Mouse (Mus musculus) liver, embryonic 11.5 days (tissue): ENCODE measurements around the gene Sec14l4. TPM values are rescaled to one million over a fixed set of nuclear protein-coding genes. Genes with fewer than 3 reads are reported as not detected.

Source experiments
- ATAC-seq: fragments of 200-750 bp; cut with Nextera tagmentation; replicated peaks from 2 replicates; pipeline ENCODE4 v1.8.0; 2017; ENCODE audit warnings: moderate number of reproducible peaks, mild to moderate bottlenecking, moderate TSS enrichment, moderate library complexity; ENCODE audit not compliant: low FRiP score
- DNase-seq: peaks from one replicate; pipeline ENCODE4 v3.0.0-alpha.2; 2017; ENCODE audit warnings: low spot score
- H3K27ac ChIP-seq: fragments of 300-500 bp; sonication (generic); 2 replicates; pipeline ENCODE4 v1.5.1; 2014; ENCODE audit warnings: mild to moderate bottlenecking, low read depth, low read length, control low read depth
- H3K27me3 ChIP-seq: fragments of 300-500 bp; sonication (generic); replicated peaks from 2 replicates; pipeline ENCODE4 v1.6.1; 2014; ENCODE audit warnings: low read length, mixed read lengths; ENCODE audit not compliant: control insufficient read depth, insufficient read depth
- H3K36me3 ChIP-seq: fragments of 300-500 bp; sonication (generic); 2 replicates; pipeline ENCODE4 v1.6.1; 2014; ENCODE audit warnings: mild to moderate bottlenecking, low read length, moderate library complexity, mixed read lengths; ENCODE audit not compliant: control insufficient read depth, insufficient read depth
- H3K4me1 ChIP-seq: fragments of 300-500 bp; sonication (generic); replicated peaks from 2 replicates; pipeline ENCODE4 v1.6.1; 2014; ENCODE audit warnings: low read length, mixed read lengths; ENCODE audit not compliant: control insufficient read depth, insufficient read depth
- H3K4me2 ChIP-seq: fragments of 300-500 bp; sonication (generic); 2 replicates; pipeline ENCODE4 v1.6.1; 2014; ENCODE audit warnings: mild to moderate bottlenecking, control low read depth, moderate library complexity
- H3K4me3 ChIP-seq: fragments of 300-500 bp; sonication (generic); 2 replicates; pipeline ENCODE4 v1.5.1; 2014; ENCODE audit warnings: low read depth, low read length, control low read depth
- H3K9ac ChIP-seq: fragments of 300-500 bp; sonication (generic); 2 replicates; pipeline ENCODE4 v1.6.1; 2014; ENCODE audit warnings: low read depth, low read length, control low read depth
- H3K9me3 ChIP-seq: fragments of 300-500 bp; sonication (generic); 2 replicates; pipeline ENCODE4 v1.6.1; 2016; ENCODE audit warnings: low read length, inconsistent platforms, mixed read lengths; ENCODE audit not compliant: control insufficient read depth
- WGBS: fragments of 180-500 bp; shearing (Covaris S2); extraction: QIAGEN DNeasy Blood & Tissue Kit; methylation state at CpG from one replicate; pipeline ENCODE4 v1.1.7; 2014; 5-methylcytosine and 5-hydroxymethylcytosine counted together
- polyA plus RNA-seq: library from polyadenylated mRNA; unstranded; fragments of >200 nt; fragmentation: Nextera tagmentation; extraction: Ambion mirVana; gene quantifications from 2 replicates; pipeline ENCODE4 v1.2.1, GENCODE M21; 2014

Gene Sec14l4
- polyA plus RNA-seq, 1 experiment from 2014 or later, result 0.88 TPM

- DNase-seq, result peak; percentile 78
These were observed 64.2 kb downstream of the Sec14l4 start, which contains the start of gene Mtfp1 for GRCm38 (mm10) chr11:4095171-4096053. TSS of gene Mtfp1 (minus strand) at chr11:4095445.

GRCm38 (mm10) chr11:4096054-4096984 lies 65.1 kb downstream of the Sec14l4 start:
- peaks cover 18% of the 10 kb centered on the region for H3K4me1 ChIP-seq
- DNase-seq (peak; percentile 94), ATAC-seq (peak; percentile 91)
- H3K27ac ChIP-seq, result peak overlapping the region; percentile 93
- no peaks in the 10 kb centered on the region for H3K27me3 ChIP-seq
- H3K9ac ChIP-seq, result peak overlapping the region; percentile 88
- peaks cover 2% of the 10 kb centered on the region; the same call in 1 of the 2 replicates for H3K9me3 ChIP-seq
- H3K4me2 ChIP-seq, result peak overlapping the region; percentile 85
- WGBS, result 2% methylated on average over 45 of the region's 45 CpGs
- peaks cover 16% of the 10 kb centered on the region for H3K36me3 ChIP-seq
- H3K4me3 ChIP-seq, result peak overlapping the region; percentile 71

More at GRCm38 (mm10) chr11:4095171-4096053, 64.2 kb downstream of the Sec14l4 start, which contains the start of gene Mtfp1:
- peak within 1 kb of the TSS; percentile 71 for H3K4me3 ChIP-seq
- H3K9me3 ChIP-seq, result peaks cover 9% of the 10 kb centered on the region
- H3K27ac ChIP-seq, result peak within 1 kb of the TSS; percentile 93
- H3K9ac ChIP-seq, result peak within 1 kb of the TSS; percentile 73
- peak within 1 kb of the TSS; percentile 69 for H3K4me2 ChIP-seq
- H3K27me3 ChIP-seq, result no peaks in the 10 kb centered on the region
- WGBS, result 7% methylated on average over 34 of the region's 34 CpGs
- peaks cover 18% of the 10 kb centered on the region for H3K4me1 ChIP-seq
- peaks cover 23% of the 10 kb centered on the region for H3K36me3 ChIP-seq
- ATAC-seq, result peak; percentile 32

- 37% methylated on average over 10 of the region's 10 CpGs for WGBS
- DNase-seq, result no peak
- peak overlapping the region; percentile 93 for H3K27ac ChIP-seq
- H3K4me1 ChIP-seq, result peaks cover 18% of the 10 kb centered on the region
- ATAC-seq, result no peak
- peak overlapping the region; percentile 85 for H3K4me2 ChIP-seq
- no peaks in the 10 kb centered on the region for H3K27me3 ChIP-seq
- H3K9me3 ChIP-seq, result no peaks in the 10 kb centered on the region
- H3K36me3 ChIP-seq, result peaks cover 8% of the 10 kb centered on the region
- peak overlapping the region; percentile 88 for H3K9ac ChIP-seq
- H3K4me3 ChIP-seq, result peak overlapping the region; percentile 71
These were observed 65.9 kb downstream of the Sec14l4 start for GRCm38 (mm10) chr11:4097091-4097621.

Other genes starting within 250 kb of the Sec14l4 start
- gene Osbp2, start 167.6 kb upstream of the Sec14l4 start, polyA plus RNA-seq, result 0.32 and 0.38 TPM in 2 replicates
- not detected in 2 replicates for gene 4921536K21Rik, start 136.4 kb upstream of the Sec14l4 start, polyA plus RNA-seq
- 2.0 and 2.5 TPM in 2 replicates for gene Dusp18, start 136.2 kb upstream of the Sec14l4 start, polyA plus RNA-seq
- gene Slc35e4, start 116.8 kb upstream of the Sec14l4 start, polyA plus RNA-seq, result 0.97 and 1.4 TPM in 2 replicates
- gene Tcn2, start 99.3 kb upstream of the Sec14l4 start, polyA plus RNA-seq, result 21.1 and 22.7 TPM in 2 replicates
- 105 and 112 TPM in 2 replicates for gene Pes1, start 67.5 kb upstream of the Sec14l4 start, polyA plus RNA-seq
- gene 4930556J24Rik, start 54.7 kb upstream of the Sec14l4 start, polyA plus RNA-seq, result 0.16 and 0.29 TPM in 2 replicates
- gene Gal3st1, start 47.8 kb upstream of the Sec14l4 start, polyA plus RNA-seq, result 0.87 and 1.5 TPM in 2 replicates
- not detected in 2 replicates for gene Sec14l3, start 33.4 kb downstream of the Sec14l4 start, polyA plus RNA-seq
- gene Mtfp1, start 64.0 kb downstream of the Sec14l4 start, polyA plus RNA-seq, result 48.8 and 51.8 TPM in 2 replicates
- 6.2 and 6.8 TPM in 2 replicates for gene Sec14l2, start 92.0 kb downstream of the Sec14l4 start, polyA plus RNA-seq
- gene Rnf215, start 103.7 kb downstream of the Sec14l4 start, polyA plus RNA-seq, result 10.4 and 11.6 TPM in 2 replicates
- gene Ccdc157, start 128.8 kb downstream of the Sec14l4 start, polyA plus RNA-seq, result 2.2 and 2.3 TPM in 2 replicates
- 76.0 and 76.7 TPM in 2 replicates for gene Sf3a1, start 128.9 kb downstream of the Sec14l4 start, polyA plus RNA-seq
- 13.2 and 13.6 TPM in 2 replicates for gene Tbc1d10a, start 155.3 kb downstream of the Sec14l4 start, polyA plus RNA-seq
- gene Castor1, start 186.8 kb downstream of the Sec14l4 start, polyA plus RNA-seq, result 2.0 and 2.4 TPM in 2 replicates
- gene Osm, start 205.0 kb downstream of the Sec14l4 start, polyA plus RNA-seq, result 0.32 and 0.33 TPM in 2 replicates
- 0.06 TPM in 1 of 2 replicates, not detected in the other for gene Lif, start 226.1 kb downstream of the Sec14l4 start, polyA plus RNA-seq